Mouse (Mus musculus): ENCODE measurements at regions not wholly inside any gene's neighbourhood (a gene's known extent, or its start where the extent isn't known, plus 50 kb on each side); places are given as distances from the start of the nearest gene placed in this dataset.

DNA sequence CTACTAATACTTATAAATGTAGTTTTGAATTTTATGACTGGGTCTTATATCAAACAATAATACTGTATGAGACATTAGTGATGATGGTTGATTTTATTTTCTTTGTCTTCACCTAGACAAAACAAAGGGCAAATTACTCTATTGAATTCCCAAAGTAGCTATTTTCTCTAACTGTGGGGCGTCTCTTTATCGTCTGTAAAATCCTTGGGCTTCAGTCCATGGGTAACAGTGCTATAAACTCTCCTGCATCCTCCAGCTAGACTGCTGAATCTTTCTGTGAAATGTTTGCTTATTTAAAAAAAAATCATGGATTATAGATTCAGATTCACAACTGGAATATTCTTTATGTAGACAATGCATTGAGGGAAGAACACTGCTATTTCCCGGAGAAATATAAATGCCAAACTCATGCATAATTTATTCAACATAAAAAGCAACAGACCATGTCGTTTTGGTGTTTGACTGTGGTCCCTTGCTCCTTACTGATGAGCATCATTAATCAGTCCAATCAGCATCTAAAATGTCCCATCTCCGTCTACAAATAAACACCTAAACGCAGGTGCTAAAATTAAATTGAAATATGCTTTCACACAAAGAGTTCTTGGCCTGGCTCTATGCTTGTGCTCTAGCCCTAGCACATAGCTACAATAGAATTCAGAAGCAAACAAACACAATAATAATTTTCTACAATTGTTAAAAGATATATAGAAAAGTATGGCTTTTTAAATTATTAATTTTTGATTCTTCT, 116.9 kb upstream of the Plekha5 start:
- TF ChIP-seq EP300 (IDR thresholded peaks at IDR 0.05): no peak
- TF ChIP-seq CTCF (IDR thresholded peaks at IDR 0.05): no peak

Data from lung, postnatal 0 days (tissue).